Mouse (Mus musculus): ENCODE results near the gene Capza2. TPM values are rescaled to one million over a fixed set of nuclear protein-coding genes. Genes with fewer than 3 reads are reported as not detected.
"Not testable (repeated sequence)": the region's sequence is repeated elsewhere in the genome, so short reads cannot be mapped to it uniquely, and the experiment has no call there.

Gene Capza2
- polyA plus RNA-seq, 1 experiment: 7.9 TPM

GRCm38 (mm10) chr6:17694550-17694951 is 58.5 kb downstream of the Capza2 start:
- H3K4me3 ChIP-seq (ENCODE audit: extremely low read depth, insufficient read depth, insufficient read length): peak overlapping the region; percentile 81
- no peaks in the 10 kb centered on the region for H3K27me3 ChIP-seq (ENCODE audit: control insufficient read depth, insufficient read depth, low read length)
- under 1% methylated on average over 46 of the region's 46 CpGs for WGBS
- H3K4me1 ChIP-seq (ENCODE audit: control insufficient read depth, insufficient read depth, insufficient read length): no peaks in the 10 kb centered on the region
- no peak for TF ChIP-seq POLR2A (IDR thresholded peaks at IDR 0.05; ENCODE audit: low read depth, low read length)
- no peak for TF ChIP-seq CTCF (IDR thresholded peaks at IDR 0.05; ENCODE audit: extremely low read depth, insufficient read depth, insufficient read length, insufficient replicate concordance)
- no peaks in the 10 kb centered on the region for H3K36me3 ChIP-seq (ENCODE audit: control insufficient read depth, insufficient read depth, low read length)
- peak; percentile 21 to 61 for DNase-seq (ENCODE audit: low read depth in 1 of 2, low spot score in 2 of 2)
- peak overlapping the region; percentile 26; the same call in 1 of the 2 replicates for H3K27ac ChIP-seq (ENCODE audit: insufficient read depth, low read length)

GRCm38 (mm10) chr6:17696321-17696734 is 60.3 kb downstream of the Capza2 start:
- peak; percentile 18; the same call in 1 of the 2 replicates for TF ChIP-seq CTCF (IDR thresholded peaks at IDR 0.05; ENCODE audit: extremely low read depth, insufficient read depth, insufficient read length, insufficient replicate concordance)
- no peak for TF ChIP-seq POLR2A (IDR thresholded peaks at IDR 0.05; ENCODE audit: low read depth, low read length)
- no peak overlapping the region for H3K27ac ChIP-seq (ENCODE audit: insufficient read depth, low read length)
- H3K4me1 ChIP-seq (ENCODE audit: control insufficient read depth, insufficient read depth, insufficient read length): 0 out of 2 replicates have a peak, but pooled peaks cover 2% of the 10 kb centered on the region
- peak in 1 of 2 experiments; percentile 32 for DNase-seq (ENCODE audit: low read depth in 1 of 2, low spot score in 2 of 2)
- no peaks in the 10 kb centered on the region for H3K27me3 ChIP-seq (ENCODE audit: control insufficient read depth, insufficient read depth, low read length)
- H3K4me3 ChIP-seq (ENCODE audit: extremely low read depth, insufficient read depth, insufficient read length): no peak overlapping the region
- WGBS: 78% methylated on average over 5 of the region's 5 CpGs
- no peaks in the 10 kb centered on the region for H3K36me3 ChIP-seq (ENCODE audit: control insufficient read depth, insufficient read depth, low read length)

- DNase-seq (ENCODE audit: low read depth in 1 of 2, low spot score in 2 of 2): no peak
- Histone ChIP-seq H3K4me1 (ENCODE audit: control insufficient read depth, insufficient read depth, insufficient read length) (0 out of 2 replicates have a peak, but pooled peaks cover 2% of the 10 kb centered on the region), H3K36me3 (ENCODE audit: control insufficient read depth, insufficient read depth, low read length) (no peaks in the 10 kb centered on the region), H3K27me3 (ENCODE audit: control insufficient read depth, insufficient read depth, low read length) (no peaks in the 10 kb centered on the region), H3K4me3 (ENCODE audit: extremely low read depth, insufficient read depth, insufficient read length) (no peak overlapping the region), H3K27ac (ENCODE audit: insufficient read depth, low read length) (no peak overlapping the region)
- 78% methylated on average over 7 of the region's 7 CpGs for WGBS
- TF ChIP-seq POLR2A (IDR thresholded peaks at IDR 0.05; ENCODE audit: low read depth, low read length): no peak
- TF ChIP-seq CTCF (IDR thresholded peaks at IDR 0.05; ENCODE audit: extremely low read depth, insufficient read depth, insufficient read length, insufficient replicate concordance): no peak
Observed at GRCm38 (mm10) chr6:17700936-17701612, 65.0 kb downstream of the Capza2 start.

- not testable (repeated sequence) for H3K4me3 ChIP-seq (ENCODE audit: extremely low read depth, insufficient read depth, insufficient read length); H3K27ac ChIP-seq (ENCODE audit: insufficient read depth, low read length); H3K27me3 ChIP-seq (ENCODE audit: control insufficient read depth, insufficient read depth, low read length); H3K36me3 ChIP-seq (ENCODE audit: control insufficient read depth, insufficient read depth, low read length); DNase-seq (ENCODE audit: low read depth in 1 of 2, low spot score in 2 of 2); H3K4me1 ChIP-seq (ENCODE audit: control insufficient read depth, insufficient read depth, insufficient read length)
- WGBS: 93% methylated on average over 1 of the region's 1 CpGs
Observed at GRCm38 (mm10) chr6:17704038-17704437, 68.0 kb downstream of the Capza2 start.

- no peak overlapping the region for H3K27ac ChIP-seq (ENCODE audit: insufficient read depth, low read length)
- no peak overlapping the region for H3K4me3 ChIP-seq (ENCODE audit: extremely low read depth, insufficient read depth, insufficient read length)
- no peaks in the 10 kb centered on the region for H3K36me3 ChIP-seq (ENCODE audit: control insufficient read depth, insufficient read depth, low read length)
- TF ChIP-seq POLR2A (IDR thresholded peaks at IDR 0.05; ENCODE audit: low read depth, low read length) (no peak), CTCF (IDR thresholded peaks at IDR 0.05; ENCODE audit: extremely low read depth, insufficient read depth, insufficient read length, insufficient replicate concordance) (no peak)
- no peaks in the 10 kb centered on the region for H3K27me3 ChIP-seq (ENCODE audit: control insufficient read depth, insufficient read depth, low read length)
- H3K4me1 ChIP-seq (ENCODE audit: control insufficient read depth, insufficient read depth, insufficient read length): 0 out of 2 replicates have a peak, but pooled peaks cover under 1% of the 10 kb centered on the region
- no peak for DNase-seq (ENCODE audit: low read depth in 1 of 2, low spot score in 2 of 2)
- 86% methylated on average over 3 of the region's 3 CpGs for WGBS
Observed at GRCm38 (mm10) chr6:17705973-17706372, 69.9 kb downstream of the Capza2 start.

Other genes starting within 250 kb of the Capza2 start
- gene Met, start 172.4 kb upstream of the Capza2 start, polyA plus RNA-seq (2012; rRNA removed): 2.0 and 2.3 TPM in 2 replicates
- 4.4 and 4.6 TPM in 2 replicates for gene St7, start 56.7 kb downstream of the Capza2 start, polyA plus RNA-seq (2012; rRNA removed)